Mouse (Mus musculus) c-Kit-negative CD71-positive TER-119-positive erythroid progenitor cells, embryonic 14.5 days (primary cell): ENCODE data around the gene Elobl.
"Not testable (repeated sequence)": the region's sequence is repeated elsewhere in the genome, so short reads cannot be mapped to it uniquely, and the experiment has no call there.

Experiments used
- DNase-seq: peaks from one replicate; pipeline ENCODE4 v3.0.0-alpha.2; 2013; ENCODE audit warnings: low read depth, low spot score

Gene Elobl

DNA sequence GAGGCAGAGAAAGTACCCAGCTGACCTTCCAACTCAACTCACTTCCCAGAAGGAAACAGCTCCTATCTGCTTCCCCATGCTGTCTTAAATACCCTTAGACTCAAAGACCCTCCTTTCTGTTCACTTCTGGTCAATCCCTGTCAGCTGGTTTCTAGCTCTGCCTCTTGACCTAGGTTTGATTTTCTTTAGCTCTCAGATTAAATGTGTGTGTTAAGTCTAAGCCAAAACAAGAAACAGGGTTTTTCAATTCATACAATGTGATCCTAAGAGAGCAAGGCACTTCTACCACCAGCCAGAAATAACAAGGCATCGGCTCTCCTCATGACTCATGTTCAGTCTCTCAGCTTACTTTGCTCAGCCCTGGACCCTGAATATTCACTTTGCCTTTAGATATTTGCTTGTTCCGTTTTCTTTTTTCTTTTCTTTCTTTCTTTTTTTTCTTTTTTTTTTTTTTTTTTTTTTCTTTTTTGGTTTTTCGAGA, at the start of gene Elobl:
Gene Elobl (minus strand): TSS at position 51 of the 481 bp plus-strand sequence.
- DNase-seq = no peak

DNA sequence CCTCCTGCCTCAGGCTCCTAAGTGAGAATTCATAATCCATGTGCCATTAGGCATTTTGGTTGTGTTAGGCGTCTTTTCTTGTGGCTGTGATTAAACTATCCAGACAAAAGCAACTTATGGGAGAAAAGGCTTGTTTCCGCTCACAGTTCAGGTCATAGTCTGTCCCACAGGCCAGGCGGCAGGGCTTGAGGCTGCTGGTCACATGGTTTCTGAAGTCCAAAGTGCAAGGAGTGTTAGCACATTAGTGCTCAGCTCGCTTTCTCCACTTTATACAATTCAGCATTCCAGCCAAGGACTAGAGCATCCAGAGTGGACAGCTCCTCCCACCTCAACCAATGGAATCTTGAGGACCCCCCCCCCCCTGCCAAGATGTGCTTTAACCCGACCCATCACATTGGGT, 45.5 kb upstream of the Elobl start:
- no peak for DNase-seq

DNA sequence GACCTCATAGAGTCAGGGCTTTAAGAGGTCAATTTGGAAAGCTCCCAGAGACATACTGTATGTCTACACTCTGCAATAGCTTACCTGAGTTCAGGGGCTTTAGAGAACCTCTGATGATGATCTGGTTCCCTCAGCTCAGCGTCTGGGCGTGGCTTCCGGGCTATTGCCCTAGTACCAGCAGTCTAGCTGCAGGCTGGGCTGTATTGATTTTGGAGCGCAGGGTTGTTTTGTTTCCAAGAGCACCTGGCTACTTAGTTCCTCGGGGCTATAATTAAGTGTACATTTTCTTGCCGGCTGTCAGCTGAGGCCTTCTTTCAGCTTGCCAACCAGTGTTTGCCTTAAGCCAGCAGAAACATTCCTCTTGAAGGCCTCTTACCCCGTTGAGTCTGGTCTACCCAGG, 42.8 kb upstream of the Elobl start:
- DNase-seq = no peak

DNA sequence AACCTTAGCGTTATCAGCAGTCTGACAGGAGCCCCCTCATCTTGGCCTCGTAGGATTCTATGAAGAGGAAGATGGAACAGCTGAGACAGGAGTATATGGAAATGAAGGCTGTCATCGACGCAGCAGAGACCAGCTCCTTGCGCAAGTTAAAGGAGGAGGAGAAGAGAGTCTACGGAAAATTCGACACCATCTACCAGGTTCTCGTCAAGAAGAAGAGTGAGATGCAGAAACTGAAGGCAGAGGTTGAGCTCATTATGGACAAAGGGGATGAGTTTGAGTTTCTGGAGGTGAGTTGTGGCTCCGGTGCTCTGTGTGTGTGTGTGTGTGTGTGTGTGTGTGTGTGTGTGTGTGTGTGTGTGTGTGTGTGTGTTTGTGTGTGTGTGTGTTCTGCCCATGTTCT, 42.3 kb upstream of the Elobl start:
- no peak for DNase-seq

DNA sequence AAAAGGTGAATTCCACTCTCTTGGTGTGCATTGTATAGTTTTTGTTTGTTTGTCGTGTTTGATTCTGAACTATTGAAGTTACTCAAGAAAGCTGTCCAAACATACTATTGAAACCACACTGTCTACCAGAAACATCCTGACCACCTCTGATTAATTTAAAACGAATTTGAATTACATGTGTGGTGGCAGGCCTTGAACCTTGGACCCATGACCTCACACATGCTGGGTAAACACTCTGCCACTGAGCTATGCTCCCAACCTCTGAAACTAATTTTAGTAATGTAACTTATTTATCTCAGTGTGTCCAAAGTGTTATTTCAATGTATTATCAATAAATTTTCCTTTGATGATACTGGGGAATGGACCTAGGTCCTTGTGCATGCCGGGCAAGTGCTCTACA, 40.9 kb upstream of the Elobl start:
- DNase-seq = no peak

DNA sequence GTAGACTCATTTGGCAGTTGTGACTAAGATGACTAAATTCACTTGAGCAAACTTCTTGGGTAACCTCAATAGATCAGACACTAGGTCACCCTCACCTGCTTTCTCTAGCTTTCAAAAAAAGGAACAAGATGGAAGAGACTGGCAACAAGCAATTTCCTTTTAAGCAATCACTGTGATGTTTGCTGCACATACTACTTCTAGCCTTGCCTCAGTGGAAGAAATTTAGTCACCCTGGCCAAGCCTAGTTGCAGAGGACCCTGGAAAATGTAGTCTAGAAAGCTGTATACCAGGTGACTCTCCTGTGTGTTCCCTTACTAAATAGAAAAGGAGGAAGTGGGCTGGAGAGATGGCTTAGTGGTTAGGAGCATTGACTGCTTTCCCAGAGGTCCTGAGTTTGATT, 39.7 kb upstream of the Elobl start:
- no peak for DNase-seq

DNA sequence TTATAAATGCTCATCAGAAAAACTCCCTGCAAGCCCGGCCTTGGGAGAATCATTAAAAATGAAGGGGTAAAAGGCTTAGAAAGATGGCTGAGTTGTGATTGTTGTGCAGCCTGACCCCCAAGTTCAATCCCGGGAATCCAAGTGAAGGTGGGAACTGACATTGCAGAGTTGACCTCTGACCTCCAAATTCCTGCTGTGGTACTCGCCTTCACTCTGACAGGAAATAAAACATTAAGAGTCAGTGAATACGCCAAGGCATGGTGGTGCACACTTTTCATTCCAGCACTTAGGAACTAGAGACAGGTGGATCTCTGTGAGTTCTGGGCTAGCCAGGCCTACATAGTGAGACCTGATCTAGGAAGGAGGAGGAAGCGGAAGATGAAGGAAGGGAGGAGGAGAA, 38.7 kb upstream of the Elobl start:
- DNase-seq = no peak

DNA sequence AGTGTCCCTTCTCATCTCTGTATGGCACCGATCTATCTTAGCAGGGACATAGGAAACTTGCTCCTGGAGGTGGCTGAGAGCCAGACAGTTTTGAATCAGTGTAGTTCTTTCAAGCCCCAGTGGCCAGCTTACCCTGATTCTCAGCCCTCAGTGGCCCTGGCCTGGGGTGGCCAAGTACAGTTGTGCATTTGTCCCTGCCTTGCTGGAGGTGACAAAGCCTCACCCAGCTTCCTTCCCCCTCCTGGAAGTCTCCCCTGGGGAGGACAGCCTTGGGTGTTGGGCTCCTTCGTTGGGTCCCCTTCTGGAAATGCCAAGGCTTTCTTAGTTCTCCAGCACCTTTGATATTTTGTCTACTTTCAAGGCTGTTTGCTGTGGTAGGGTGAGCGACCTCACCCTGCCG, 37.0 kb upstream of the Elobl start:
- no peak for DNase-seq

DNA sequence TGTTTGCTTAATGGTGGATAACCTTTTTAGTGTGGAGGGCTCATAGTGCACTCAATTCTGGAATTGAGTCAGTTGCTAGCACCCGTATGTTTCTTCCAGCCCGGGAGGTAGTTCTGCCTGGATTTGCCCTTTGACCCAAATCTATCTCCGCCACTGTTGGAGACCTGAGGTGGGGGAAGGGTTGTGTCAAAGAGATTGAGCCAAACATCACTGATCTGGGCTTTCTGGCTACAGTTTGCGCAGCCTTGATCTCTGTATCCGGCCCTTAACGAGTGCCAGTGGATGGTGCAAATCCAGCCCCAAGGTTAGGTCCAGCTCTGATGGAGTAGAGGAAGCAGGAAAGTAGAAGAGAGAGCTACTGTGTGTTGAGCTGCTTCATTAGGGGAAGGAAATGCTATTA, 36.3 kb upstream of the Elobl start:
- DNase-seq = no peak

DNA sequence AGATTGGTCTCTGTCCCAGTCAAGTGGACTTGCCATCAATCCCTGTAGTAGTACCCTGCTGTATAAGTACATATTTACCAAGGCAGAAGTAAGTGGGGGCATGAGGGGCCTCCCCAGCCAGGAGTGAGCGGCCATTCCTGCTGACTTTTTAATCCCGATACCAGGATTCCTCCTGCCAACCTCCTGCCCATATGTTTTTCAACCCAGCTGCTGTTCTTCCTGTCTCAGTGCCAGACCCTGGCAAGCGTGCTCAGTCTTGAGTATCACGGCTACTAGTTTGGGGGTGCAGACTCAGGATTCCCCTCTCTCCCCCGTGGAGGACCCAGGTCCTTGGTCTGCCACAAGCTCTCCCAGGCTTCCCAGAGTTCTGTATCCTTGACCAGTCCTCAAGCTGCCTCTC, 35.9 kb upstream of the Elobl start:
- no peak for DNase-seq

DNA sequence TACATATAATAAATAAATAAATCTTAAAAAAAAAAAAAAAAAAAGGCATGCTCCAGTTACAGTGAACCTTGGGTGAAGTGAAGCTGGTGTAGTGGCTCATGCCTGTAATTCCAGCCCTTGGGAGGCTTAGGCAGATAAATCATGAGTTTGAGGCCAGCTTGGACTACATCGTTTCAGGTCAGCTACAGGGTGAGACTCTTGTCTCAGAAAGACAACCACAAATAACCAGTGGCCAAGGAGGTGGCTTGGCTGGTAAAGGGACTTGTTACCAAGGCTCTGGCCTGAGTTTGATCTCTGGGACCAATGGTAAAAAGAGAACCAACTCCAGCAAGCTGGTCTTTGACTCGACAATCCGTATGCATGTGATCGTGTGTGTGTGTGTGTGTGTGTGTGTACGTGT, 35.3 kb upstream of the Elobl start:
- no peak for DNase-seq

DNA sequence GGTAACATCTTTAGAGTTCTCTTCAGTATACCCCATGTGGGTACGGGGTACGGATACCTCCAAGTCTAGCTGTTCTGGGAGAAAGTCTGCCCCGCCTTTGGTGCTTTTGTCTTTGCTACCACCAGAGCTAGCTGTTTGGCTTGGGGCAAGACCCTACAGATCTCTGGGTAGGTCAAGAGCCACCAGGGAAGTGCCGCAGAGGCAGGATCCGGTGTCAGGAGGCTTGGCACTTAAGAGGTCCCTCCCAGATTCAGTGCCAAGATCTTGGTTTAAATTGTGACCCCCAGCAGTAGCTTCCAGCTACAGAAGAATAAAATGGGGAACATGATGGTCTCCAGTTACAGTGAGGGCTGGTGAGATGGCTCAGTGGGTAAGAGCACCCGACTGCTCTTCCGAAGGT, 34.8 kb upstream of the Elobl start:
- DNase-seq = no peak

DNA sequence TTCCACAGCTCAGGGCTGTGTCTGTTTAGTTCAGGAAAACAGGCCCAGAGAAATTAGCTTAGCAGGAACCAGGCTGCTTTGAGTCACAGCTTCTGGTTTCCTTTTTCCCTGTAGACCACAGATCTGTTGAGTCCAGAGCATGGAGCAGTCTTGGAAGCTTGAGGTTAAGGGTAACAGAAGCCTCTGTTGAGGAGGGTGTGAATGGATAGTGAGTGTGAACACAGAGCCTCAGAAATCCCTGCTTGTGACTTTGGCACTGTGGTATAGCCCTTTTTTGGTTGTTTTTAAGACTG, 33.7 kb upstream of the Elobl start:
- DNase-seq = no peak

DNA sequence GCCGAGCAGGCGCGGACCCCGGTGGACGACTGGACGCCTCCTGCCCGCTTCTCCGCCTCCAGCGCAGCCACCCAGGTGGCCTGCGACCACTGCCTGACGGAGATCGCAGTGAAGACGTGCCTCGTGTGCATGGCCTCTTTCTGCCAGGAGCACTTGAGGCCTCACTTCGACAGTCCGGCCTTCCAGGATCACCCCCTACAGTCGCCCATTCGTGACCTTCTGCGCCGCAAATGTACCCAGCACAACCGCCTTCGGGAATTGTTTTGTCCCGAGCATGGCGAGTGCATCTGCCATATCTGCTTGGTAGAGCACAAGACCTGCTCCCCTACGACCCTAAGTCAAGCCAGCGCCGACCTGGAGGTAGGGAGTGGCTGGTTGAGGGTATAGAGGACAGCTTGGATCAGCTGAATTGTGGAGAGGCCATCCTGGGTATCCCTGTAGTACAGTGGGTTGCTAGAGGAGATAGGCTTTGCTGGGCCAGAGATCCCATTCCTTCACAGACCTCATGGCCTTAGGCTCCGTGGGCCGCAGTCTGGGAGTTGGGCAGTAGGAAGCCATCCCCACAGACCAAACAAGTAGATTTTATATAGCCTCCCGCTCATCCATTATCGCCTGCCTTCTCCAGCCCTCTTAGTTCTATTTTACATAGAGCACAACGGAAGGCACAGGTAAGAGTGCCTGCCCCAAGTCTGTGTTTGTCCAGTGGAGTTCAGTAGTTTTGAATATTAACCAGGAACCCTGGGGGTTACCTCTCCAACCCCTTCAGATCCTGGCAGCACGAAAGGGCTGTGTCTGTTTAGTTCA, 33.2 kb upstream of the Elobl start:
- no peak for DNase-seq

DNA sequence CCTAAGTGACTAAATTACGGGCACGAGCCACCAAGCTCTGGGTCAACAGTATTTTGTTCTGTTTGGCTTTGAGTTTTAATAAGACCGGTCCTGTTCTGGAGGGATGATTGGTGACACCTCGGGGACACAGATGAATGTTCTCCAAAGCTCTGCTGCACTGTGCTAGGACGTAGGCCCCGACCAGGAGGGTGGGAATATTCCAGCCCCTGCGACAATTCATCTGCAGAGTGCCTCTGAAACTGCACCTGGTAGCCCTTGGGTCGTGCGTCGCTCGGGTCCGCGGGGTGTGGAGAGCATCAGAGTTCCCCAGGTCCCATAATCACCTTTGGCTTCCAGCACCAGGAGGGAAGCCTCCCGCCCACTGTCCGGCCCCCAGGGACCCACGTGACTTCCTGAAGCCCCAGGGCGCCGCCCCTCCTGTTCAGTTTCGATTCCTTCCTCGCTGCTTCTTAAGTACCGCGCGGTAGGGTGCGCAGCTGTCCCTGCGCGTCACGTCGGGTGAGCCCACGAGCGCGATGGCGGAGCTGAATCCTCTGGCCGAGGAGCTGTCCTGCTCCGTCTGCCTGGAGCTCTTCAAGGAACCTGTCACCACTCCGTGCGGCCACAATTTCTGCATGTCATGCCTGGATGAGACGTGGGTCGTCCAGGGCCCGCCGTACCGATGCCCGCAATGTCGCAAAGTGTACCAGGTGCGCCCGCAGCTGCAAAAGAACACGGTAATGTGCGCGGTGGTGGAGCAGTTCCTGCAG, 32.4 kb upstream of the Elobl start, which contains the start of gene Trim25:
Gene Trim25 (plus strand): TSS at position 403 of the 749 bp plus-strand sequence.
- peak; percentile 85 for DNase-seq

DNA sequence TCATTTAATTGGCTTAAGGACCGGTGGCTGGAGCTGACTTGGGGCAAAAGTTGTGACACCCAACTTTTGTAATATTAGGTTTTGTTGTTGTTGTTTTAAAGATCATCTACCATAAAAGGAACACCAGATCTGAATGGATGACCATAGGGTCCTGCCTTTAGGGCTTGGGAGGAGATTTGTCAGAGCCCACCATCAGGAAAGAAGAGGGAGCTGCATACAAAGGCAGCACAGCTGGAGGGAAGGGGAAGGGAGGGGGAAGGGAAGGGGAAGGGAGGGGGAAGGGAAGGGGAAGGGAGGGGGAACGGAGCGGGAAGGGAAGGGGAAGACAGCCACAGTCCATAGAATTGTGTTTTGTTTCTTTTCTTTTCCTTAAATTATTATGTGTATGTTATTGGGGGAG, 31.7 kb upstream of the Elobl start:
- DNase-seq = no peak

DNA sequence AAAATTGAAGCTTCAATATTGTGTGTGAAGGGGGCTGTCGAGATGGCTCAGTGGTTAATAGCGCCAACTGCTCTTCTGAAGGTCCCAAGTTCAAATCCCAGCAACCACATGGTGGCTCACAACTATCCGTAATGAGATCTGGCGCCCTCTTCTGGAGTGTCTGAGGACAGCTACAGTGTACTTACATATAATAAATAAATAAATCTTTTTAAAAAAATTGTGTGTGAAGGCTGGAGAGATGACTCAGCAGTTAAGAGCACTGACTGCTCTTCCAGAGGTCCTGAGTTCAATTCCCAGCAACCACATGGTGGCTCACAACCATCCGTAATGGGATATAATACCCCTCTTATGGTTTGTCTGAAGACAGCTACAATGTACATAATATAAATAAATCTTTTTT, 30.6 kb upstream of the Elobl start:
- not testable (repeated sequence) for DNase-seq

DNA sequence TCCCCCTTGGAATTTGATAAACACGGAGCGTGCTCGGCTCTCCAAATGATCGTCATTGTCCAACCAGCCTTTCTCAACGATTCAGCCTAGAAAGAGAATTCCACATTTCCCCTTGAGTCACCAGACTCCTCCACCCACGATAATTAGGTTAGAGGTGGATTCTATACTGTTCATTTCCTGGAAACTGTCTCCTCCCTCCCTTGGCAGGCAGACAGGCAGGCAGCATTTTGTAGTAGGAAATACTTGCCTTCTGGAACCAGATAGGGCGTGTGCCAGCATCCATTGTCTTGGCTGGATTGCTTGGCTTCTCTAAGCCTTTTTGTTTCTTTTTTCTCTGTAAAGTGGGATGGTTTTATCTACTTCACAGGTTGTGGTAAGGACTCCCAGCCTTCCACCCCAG, 29.7 kb upstream of the Elobl start:
- no peak for DNase-seq

DNA sequence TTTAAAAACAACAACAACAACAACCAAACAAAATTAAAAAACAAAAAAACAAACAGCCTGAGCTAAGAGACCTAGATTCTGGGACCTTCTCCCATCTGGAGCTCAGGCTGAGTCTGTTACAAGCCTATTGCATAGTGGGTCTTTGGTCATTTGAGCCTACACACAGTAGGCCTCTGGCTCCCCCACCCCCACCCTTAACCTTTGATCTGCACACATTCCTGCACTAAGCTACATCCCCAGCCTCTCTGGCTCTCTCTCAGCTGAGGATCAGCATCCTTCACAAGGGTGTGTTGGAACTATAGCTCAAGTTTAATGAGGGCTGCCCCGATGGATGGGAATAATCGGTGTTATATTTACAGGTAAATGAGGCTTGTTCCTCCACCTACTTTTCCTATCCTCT, 28.9 kb upstream of the Elobl start:
- no peak for DNase-seq

DNA sequence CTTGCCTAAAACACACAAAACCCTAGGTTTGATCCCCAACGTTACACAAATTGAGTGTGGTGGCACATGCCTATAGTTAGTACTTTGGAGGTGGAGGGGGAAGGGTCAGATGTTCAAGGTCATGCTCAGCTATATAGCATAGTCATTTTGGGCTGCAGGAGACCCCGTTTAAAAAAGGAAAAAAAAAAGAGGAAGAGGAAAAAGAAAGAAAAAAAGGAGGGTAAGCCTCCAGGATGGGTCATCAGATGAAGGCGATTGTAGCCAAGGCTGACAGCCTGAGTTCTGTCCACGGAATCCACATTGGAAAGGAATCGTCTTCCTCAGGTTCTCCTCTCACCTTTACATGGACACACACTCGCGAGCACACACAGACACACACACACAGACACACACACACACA, 27.8 kb upstream of the Elobl start:
- DNase-seq = no peak

DNA sequence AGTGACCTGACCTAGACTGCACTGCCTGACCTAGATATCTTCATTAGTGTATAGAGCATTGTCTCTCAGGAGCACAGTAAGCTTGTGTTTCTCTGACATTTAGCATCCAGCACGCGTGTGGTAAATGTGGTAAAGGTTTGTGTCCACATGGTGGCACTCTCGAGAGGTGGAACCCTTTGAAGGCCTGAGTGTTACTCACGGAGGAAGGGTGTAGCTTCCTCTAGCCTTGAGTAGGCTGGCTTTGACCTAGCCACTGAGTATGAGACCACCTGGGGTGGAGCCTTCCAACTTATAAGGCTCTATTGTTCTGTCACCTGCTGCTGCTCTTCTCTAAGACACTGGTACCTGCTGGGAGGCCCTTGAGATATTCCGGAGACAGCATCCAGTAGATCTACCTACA, 26.9 kb upstream of the Elobl start:
- no peak for DNase-seq

DNA sequence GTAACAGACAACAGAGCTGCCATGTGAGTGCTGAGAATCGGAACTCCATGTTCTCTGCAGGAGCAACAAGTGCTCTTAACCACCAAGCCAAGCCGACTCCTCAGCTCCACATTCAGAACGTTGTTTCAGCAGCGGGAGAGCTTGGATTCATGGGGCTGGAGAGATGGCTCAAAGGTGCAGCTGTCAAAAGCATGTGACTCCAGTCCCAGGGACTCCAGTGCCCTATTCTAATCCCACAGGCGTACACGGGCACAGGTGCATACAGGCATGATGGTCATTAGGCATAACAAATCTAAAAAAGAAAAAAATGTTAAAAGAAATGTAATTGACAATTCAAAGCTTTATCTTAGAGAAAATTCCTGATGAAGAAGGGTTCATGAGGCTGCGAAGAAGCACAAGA, 26.5 kb upstream of the Elobl start:
- DNase-seq = no peak

DNA sequence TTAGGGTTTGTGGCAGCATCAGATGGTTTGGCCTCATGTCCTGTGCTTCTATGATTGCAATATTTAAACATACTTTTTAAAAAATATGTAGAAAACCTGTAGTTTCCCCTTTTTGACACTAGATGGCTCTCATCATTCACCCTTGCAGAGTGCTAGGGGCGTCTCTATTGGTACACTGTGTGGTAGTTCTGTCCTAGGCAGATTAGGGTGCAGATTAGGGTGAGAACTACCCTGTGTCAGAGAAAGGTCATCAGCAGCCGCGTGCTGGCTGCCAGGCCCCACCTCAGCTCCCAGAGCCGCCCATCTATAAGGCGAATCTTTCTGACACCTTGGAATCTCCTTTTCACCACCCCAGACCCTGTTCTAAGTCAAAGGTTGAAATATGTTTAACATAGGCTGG, 22.8 kb upstream of the Elobl start:
- no peak for DNase-seq
